Mouse (Mus musculus): ENCODE measurements at regions not wholly inside any gene's neighbourhood (a gene's known extent, or its start where the extent isn't known, plus 50 kb on each side); places are given as distances from the start of the nearest gene placed in this dataset.
"Not testable (repeated sequence)": the region's sequence is repeated elsewhere in the genome, so short reads cannot be mapped to it uniquely, and the experiment has no call there.

- no peak for DNase-seq (ENCODE audit: low read depth)
These were observed 291.8 kb downstream of the Tox3 start for GRCm38 (mm10) chr8:90056331-90056730.

GRCm38 (mm10) chr8:90046779-90047178 lies 301.4 kb downstream of the Tox3 start:
- no peak for DNase-seq (ENCODE audit: low read depth)

- no peak for DNase-seq (ENCODE audit: low read depth)
These were observed 311.7 kb downstream of the Tox3 start for GRCm38 (mm10) chr8:90036436-90036835.

- no peak for DNase-seq (ENCODE audit: low read depth)
These were observed 315.6 kb downstream of the Tox3 start for GRCm38 (mm10) chr8:90032572-90032971.

- no peak for DNase-seq (ENCODE audit: low read depth)
These were observed 316.9 kb downstream of the Tox3 start for GRCm38 (mm10) chr8:90031220-90031619.

- DNase-seq (ENCODE audit: low read depth): not testable (repeated sequence)
These were observed 330.2 kb downstream of the Tox3 start for GRCm38 (mm10) chr8:90017958-90018357.

GRCm38 (mm10) chr8:90013755-90014154 lies 334.4 kb downstream of the Tox3 start:
- DNase-seq (ENCODE audit: low read depth): no peak

- no peak for DNase-seq (ENCODE audit: low read depth)
These were observed 336.3 kb downstream of the Tox3 start for GRCm38 (mm10) chr8:90011682-90012409.

GRCm38 (mm10) chr8:90009431-90009830 lies 338.7 kb downstream of the Tox3 start:
- no peak for DNase-seq (ENCODE audit: low read depth)

GRCm38 (mm10) chr8:90000899-90001640 lies 347.1 kb downstream of the Tox3 start:
- peak; percentile 46 for DNase-seq (ENCODE audit: low read depth)

- DNase-seq (ENCODE audit: low read depth): no peak
These were observed 354.4 kb downstream of the Tox3 start for GRCm38 (mm10) chr8:89993743-89994142.

- DNase-seq (ENCODE audit: low read depth): no peak
These were observed 364.3 kb downstream of the Tox3 start for GRCm38 (mm10) chr8:89983859-89984258.

- DNase-seq (ENCODE audit: low read depth): no peak
These were observed 365.6 kb downstream of the Tox3 start for GRCm38 (mm10) chr8:89982551-89982950.

- DNase-seq (ENCODE audit: low read depth): no peak
These were observed 366.8 kb downstream of the Tox3 start for GRCm38 (mm10) chr8:89981320-89981719.

- DNase-seq (ENCODE audit: low read depth): no peak
These were observed 367.7 kb downstream of the Tox3 start for GRCm38 (mm10) chr8:89980441-89980840.

- DNase-seq (ENCODE audit: low read depth): no peak
These were observed 385.3 kb downstream of the Tox3 start for GRCm38 (mm10) chr8:89962799-89963198.

- DNase-seq (ENCODE audit: low read depth): no peak
These were observed 390.7 kb downstream of the Tox3 start for GRCm38 (mm10) chr8:89957486-89957885.

- no peak for DNase-seq (ENCODE audit: low read depth)
These were observed 391.6 kb downstream of the Tox3 start for GRCm38 (mm10) chr8:89956482-89957020.

GRCm38 (mm10) chr8:89938836-89939235 lies 409.3 kb downstream of the Tox3 start:
- no peak for DNase-seq (ENCODE audit: low read depth)

GRCm38 (mm10) chr8:89934521-89934920 lies 413.6 kb downstream of the Tox3 start:
- no peak for DNase-seq (ENCODE audit: low read depth)

- no peak for DNase-seq (ENCODE audit: low read depth)
These were observed 421.4 kb downstream of the Tox3 start for GRCm38 (mm10) chr8:89926666-89927232.

GRCm38 (mm10) chr8:89924697-89925096 lies 423.4 kb downstream of the Tox3 start:
- DNase-seq (ENCODE audit: low read depth): not testable (repeated sequence)

- DNase-seq (ENCODE audit: low read depth): no peak
These were observed 434.1 kb downstream of the Tox3 start for GRCm38 (mm10) chr8:89914076-89914475.

Measured in fibroblast of lung, adult 2 months (primary cell).